In the genomic region with DNA sequence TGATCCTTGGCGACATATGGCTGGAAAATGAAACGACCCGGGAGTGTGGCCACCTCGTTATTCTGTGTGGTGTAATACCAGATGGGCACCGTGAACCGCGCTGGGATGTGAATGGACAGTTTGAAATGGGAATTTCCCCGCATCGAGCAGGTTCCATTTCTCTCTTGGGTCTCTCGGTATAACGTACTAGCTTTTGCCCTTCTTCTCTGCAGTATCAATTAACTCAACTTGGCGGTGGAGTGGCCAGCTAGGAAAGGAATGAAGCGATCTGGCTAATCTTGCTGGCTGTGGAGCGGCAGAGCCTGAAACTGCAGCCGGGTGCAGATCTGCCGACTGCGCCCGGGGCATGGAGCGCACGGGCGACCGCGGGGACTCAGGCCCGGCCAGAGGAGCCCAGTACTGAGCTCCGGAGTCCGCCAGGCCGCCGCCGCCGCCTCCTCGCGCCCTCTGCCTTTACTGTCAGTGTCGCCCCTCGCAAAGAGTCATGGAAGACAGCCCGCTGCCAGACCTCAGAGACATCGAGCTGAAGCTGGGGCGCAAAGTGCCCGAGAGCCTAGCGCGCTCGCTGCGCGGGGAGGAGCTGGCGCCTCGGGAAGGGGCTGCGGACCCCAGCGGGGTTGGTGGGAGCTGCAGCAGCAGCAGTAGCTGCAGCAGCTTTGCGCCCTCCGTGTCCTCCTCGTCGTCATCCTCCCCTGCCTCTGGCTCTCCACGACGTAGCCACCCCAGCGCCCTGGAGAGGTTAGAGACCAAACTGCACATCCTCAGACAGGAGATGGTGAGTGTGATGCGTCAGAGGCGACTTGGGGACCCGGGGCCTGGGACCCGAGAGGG, we compare ENCODE assay signal across 7 mouse cellular contexts. TPM values are rescaled to one million over a fixed set of nuclear protein-coding genes. Genes with fewer than 3 reads are reported as not detected.
A peak's percentile ranks its signal among the peaks of the same experiment; 100 is the strongest.
DNase-seq lines count a peak whose midpoint lies in the region; ATAC-seq and TF ChIP-seq lines count a peak whose summit lies in the region.

No protein-coding gene starts in this region.

- under 1% methylated on average over 56 of the region's 58 CpGs for WGBS in hindbrain, postnatal 0 days
- under 1% methylated on average over 52 of the region's 58 CpGs for WGBS in midbrain, embryonic 13.5 days
- under 1% methylated on average over 58 of the region's 58 CpGs for WGBS in stomach, embryonic 15.5 days

- peak; percentile 62 for DNase-seq in adrenal gland, postnatal 14 days
- DNase-seq in cerebellum, postnatal 4 days (ENCODE audit: low spot score in 2 of 2): peak; percentile 41 to 60
- DNase-seq in gastrocnemius, adult 8-10 months (ENCODE audit: low spot score in 2 of 2): peak; percentile 3 to 4
- DNase-seq in hindbrain, postnatal 0 days (ENCODE audit: low spot score): peak; percentile 79
- DNase-seq in left cerebral cortex, postnatal 25 days (ENCODE audit: low spot score in 2 of 2): peak; percentile 62 to 64

- H3K4me2 ChIP-seq in hindbrain, postnatal 0 days (ENCODE audit: low read depth, low read length): peak overlapping the region; percentile 78
- H3K4me2 ChIP-seq in midbrain, embryonic 13.5 days (replicated peaks): peak overlapping the region; percentile 72
- peak overlapping the region; percentile 88 for H3K4me2 ChIP-seq in stomach, embryonic 15.5 days

- peak; percentile 86 for ATAC-seq in hindbrain, postnatal 0 days
- peak; percentile 88 for ATAC-seq in midbrain, embryonic 13.5 days
- peak; percentile 63 for ATAC-seq in stomach, embryonic 15.5 days (ENCODE audit: insufficient read depth, low FRiP score, low read depth)

- intact Hi-C loops in left cerebral cortex, postnatal 25 days (cut with DNase I): loop anchor here (5.0 kb wide), 1 partner anchor 41 kb away; no protein-coding TSS in a partner anchor

- peak; percentile 18 for TF ChIP-seq CTCF in hindbrain, postnatal 0 days (IDR thresholded peaks at IDR 0.05; ENCODE audit: low read depth)

- H3K9ac ChIP-seq in hindbrain, postnatal 0 days (replicated peaks; ENCODE audit: low read length): peak overlapping the region; percentile 86
- peak overlapping the region; percentile 88 for H3K9ac ChIP-seq in midbrain, embryonic 13.5 days (replicated peaks)
- H3K9ac ChIP-seq in stomach, embryonic 15.5 days: peak overlapping the region; percentile 80

- peak overlapping the region; percentile 95 for H3K27ac ChIP-seq in hindbrain, postnatal 0 days
- H3K27ac ChIP-seq in midbrain, embryonic 13.5 days: peak overlapping the region; percentile 96
- H3K27ac ChIP-seq in stomach, embryonic 15.5 days: peak overlapping the region; percentile 91

- H3K27me3 ChIP-seq in hindbrain, postnatal 0 days (ENCODE audit: insufficient read depth, low read length): no peaks in the 10 kb centered on the region
- H3K27me3 ChIP-seq in midbrain, embryonic 13.5 days: no peaks in the 10 kb centered on the region
- H3K27me3 ChIP-seq in stomach, embryonic 15.5 days (replicated peaks): no peaks in the 10 kb centered on the region

- peak overlapping the region; percentile 81 for H3K4me3 ChIP-seq in hindbrain, postnatal 0 days (ENCODE audit: low read length)
- peak overlapping the region; percentile 82 for H3K4me3 ChIP-seq in midbrain, embryonic 13.5 days (replicated peaks)
- H3K4me3 ChIP-seq in stomach, embryonic 15.5 days (replicated peaks): peak overlapping the region; percentile 83

- peaks cover 6% of the 10 kb centered on the region; the same call in 1 of the 2 replicates for H3K4me1 ChIP-seq in hindbrain, postnatal 0 days (ENCODE audit: insufficient read depth, low read length)
- H3K4me1 ChIP-seq in midbrain, embryonic 13.5 days (replicated peaks): 0 out of 2 replicates have a peak, but pooled peaks cover 13% of the 10 kb centered on the region
- peaks cover 3% of the 10 kb centered on the region; the same call in 1 of the 2 replicates for H3K4me1 ChIP-seq in stomach, embryonic 15.5 days

- no peaks in the 10 kb centered on the region for H3K36me3 ChIP-seq in hindbrain, postnatal 0 days (ENCODE audit: insufficient read depth, low read length)
- no peaks in the 10 kb centered on the region for H3K36me3 ChIP-seq in midbrain, embryonic 13.5 days
- H3K36me3 ChIP-seq in stomach, embryonic 15.5 days: no peaks in the 10 kb centered on the region

- H3K9me3 ChIP-seq in hindbrain, postnatal 0 days (ENCODE audit: low read length): no peaks in the 10 kb centered on the region
- H3K9me3 ChIP-seq in midbrain, embryonic 13.5 days: no peaks in the 10 kb centered on the region
- H3K9me3 ChIP-seq in stomach, embryonic 15.5 days: no peaks in the 10 kb centered on the region

RNA-seq across cellular contexts. Expression of gene Lurap1l, which starts 0.6 kb away (rescaled TPM):
- 6.9 and 8.2 TPM in 2 replicates for total RNA-seq in adrenal gland, postnatal 14 days (2021)
- under 1 TPM; 0.60 to 0.64 (median 0.62) TPM for total RNA-seq in gastrocnemius, adult 8-10 months (2022)
- total RNA-seq in hindbrain, postnatal 0 days (2014; rRNA removed): 10.0 and 13.5 TPM in 2 replicates
- 9.1 and 9.5 TPM in 2 replicates for polyA plus RNA-seq in hindbrain, postnatal 0 days (2015; fragmentation: Nextera tagmentation; extraction: Ambion mirVana)
- total RNA-seq in left cerebral cortex, postnatal 25 days (2021): 1 to 10 TPM; 9.1 to 9.7 TPM
- 6.1 TPM in 2 replicates for polyA plus RNA-seq in midbrain, embryonic 13.5 days (2015; fragmentation: Nextera tagmentation; extraction: Ambion mirVana)
- 33.9 and 37.3 TPM in 2 replicates for polyA plus RNA-seq in stomach, embryonic 15.5 days (2015; fragmentation: Nextera tagmentation; extraction: Ambion mirVana)

Comparison
In these comparisons a context has a peak if more than half of its experiments do, and no peak if none do; other contexts are left out.
1. Peak in every context shown above with its lines: DNase-seq, ATAC-seq, H3K4me3 ChIP-seq and H3K27ac ChIP-seq.
2. DNase-seq: peak in every context shown above with its lines; median percentile 79 in hindbrain, postnatal 0 days; 63 in left cerebral cortex, postnatal 25 days; 62 in adrenal gland, postnatal 14 days; 50 in cerebellum, postnatal 4 days; 4 in gastrocnemius, adult 8-10 months.